Mouse (Mus musculus): ENCODE measurements around the gene Anks3.

Anks3 gene

GRCm38 (mm10) chr16:4963797-4964709 lies at the start of gene Anks3:
Gene Anks3 (minus strand): TSS chr16:4964205.
- peak; percentile 99 for DNase-seq

DNA sequence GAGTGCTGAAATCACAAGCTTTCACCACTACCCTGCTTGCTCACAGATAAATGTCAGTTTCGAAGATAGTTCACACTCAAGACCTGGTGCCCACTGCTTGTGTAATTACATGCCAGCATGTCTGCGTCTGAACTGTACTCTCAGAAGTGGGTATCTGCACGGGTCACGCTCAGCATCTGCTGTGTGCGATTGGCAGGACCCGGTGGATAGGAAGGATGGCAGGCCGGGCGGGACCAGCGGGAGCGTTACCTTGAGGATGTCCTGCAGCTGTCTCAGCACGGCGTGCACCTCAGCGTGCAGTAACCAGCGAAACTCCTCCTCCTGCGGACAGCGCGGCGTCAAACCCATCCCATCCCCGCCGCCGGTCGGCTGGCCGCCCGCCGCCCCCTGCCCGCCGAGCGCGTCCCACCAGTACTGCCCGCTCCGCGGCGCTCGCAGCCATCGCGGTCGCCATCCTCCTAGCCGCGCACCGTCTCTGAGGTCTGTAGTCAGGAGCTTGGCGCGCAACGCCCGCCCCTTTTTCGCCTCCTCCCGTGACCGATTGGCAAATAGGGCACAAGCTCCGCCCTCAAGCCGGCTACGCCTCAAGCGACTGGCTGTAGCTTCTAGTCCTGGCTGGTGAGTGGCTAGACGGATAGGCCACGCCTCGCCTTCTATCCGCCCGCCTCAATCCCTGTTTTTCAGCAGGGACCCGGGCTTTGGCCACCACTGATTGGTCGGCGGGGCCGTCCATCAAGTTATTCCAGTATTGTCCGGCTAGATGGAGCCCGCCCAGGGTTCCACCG lies 49.2 kb upstream of the Anks3 start, which contains the start of gene Rogdi:
TSS of gene Rogdi (minus strand) at position 500 of the 785 bp plus-strand sequence.
- peak; percentile 100 for DNase-seq

DNA sequence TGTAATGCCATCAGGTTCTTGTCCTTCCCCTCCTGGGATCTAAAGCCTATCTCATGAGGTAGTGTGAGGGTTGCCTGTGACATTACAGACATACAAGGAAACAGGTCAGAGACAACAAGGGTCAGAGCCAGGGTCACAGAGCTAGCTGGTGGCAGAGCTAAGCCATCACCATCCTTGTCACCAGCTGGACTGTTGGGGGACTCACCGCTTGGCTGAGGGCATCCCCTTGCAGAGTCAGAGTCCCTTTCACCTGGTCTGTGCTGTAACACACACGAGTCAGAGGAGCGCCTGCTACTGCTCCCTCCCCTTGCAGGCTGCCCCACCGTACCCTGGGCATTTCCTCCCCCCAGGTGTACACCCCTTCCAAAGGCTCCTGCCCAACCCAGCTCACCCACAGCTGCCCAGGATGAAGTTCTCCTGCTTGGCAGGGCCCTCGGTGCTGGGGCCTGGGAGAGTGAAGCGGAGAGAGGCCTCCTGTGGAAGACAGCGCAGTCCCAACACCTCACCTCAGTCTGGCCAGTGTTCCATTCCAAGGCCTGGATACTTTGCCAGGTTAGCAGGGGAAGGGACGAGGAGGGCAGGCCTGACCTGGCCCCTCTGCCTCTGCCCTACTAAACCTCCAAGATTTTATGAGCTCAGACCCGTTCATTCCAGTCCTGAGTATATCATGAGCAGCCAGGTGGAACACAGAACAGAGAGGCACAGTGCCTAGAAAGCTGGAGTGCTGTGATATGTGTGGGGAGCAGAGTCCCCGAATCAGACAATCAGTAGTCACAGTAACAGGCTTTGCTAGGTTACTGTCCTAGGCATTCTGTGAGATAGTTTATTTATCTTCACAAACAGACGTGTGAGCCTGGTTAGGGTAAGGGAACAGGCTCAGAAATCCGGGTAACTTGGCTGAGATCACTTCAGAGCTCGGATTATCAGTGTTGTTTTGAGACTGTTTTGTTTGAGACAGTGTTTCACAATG lies 48.3 kb upstream of the Anks3 start:
- DNase-seq: peak; percentile 77

DNA sequence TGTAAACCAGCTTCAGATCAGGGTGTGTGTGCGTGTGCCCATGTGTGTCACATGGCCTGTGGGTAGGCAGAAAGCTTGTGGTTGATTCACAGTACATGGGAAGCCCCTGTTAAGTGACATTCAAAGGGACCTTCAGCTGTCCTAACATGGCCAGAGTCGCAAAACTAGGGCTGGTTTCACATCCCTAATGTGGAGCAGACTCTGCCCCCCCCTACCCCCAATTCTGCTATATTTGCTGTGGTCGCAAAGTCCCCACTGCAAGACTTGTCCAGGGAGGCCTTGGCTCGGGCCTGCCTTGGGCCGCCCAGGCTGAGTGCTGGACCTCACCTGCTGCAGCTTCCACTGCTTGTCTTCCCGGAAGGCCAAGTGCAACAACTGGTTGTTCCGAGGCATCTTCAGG lies 47.3 kb upstream of the Anks3 start:
- no peak for DNase-seq

DNA sequence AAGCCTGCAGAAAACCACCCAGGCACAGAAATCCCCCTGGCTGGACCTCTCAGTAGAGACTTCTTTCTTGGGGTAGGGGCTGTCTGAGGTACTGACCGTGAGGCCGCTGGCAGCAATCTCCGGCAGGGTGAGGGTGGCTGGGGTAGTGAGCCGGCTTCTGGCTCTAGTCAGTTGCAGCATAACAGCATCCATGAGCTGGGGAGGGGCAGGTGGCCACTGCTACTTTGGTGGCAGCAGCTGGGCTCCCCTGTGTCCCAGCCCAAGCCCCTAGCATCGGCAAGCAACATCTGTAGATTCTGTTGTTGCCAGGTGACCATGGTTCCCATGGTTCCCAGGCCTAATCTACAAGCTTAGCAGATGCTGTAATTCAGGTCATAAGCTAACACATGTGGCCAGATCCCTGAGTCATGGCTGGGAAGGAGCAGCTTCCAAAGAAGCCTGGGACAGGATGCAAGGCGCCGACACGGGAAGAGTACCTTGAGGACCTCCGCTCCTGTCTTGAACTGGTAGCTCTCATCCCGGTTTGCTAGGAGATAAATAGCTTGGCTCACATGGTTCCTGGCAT lies 46.4 kb upstream of the Anks3 start:
- DNase-seq: no peak

GRCm38 (mm10) chr16:5008076-5008475 lies 44.1 kb upstream of the Anks3 start:
- DNase-seq: peak; percentile 85

DNA sequence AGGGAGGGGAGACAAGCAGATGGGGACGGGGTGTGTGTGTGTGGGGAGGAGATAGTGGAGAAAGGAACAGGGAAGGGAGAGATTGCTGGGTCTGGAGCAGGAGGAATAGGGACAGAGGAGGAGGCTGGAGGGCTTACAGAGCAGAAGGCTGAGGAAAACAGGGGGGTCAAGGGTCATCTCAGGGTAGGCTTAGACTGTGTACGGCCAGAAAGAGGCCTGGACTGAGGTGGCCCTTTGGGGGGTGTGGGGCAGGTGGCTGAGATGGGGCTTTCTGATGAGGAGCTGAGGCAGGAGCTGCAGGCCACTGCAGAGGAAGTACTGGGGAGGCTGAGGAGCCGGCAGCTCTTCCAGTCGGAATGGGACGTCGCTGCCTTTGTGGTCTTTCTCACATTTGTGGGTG lies 43.5 kb upstream of the Anks3 start:
- peak; percentile 50 for DNase-seq

DNA sequence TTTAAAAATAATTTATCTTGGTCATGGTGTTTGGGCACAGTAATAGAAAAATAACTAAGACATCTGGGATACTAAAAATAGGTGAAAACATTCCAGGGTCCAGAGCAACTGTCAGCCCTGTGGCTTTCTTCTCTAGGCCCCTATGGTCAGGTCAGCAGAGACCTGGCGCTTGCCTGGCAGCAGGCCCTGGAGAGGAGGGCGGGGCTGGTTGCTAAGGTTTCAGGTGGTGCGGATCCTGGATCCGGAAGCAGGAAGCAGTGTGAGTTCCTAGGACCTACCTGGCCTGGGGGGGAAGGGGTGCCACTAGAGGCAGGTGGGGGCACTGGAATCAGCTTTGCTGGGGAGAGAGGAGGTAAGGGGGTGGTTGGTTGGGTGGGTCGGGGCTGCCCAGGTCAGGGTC lies 43.1 kb upstream of the Anks3 start, which contains the start of gene Smim22:
TSS of gene Smim22 (plus strand) at position 222 of the 400 bp plus-strand sequence.
- DNase-seq: peak; percentile 91

- peak; percentile 89 for DNase-seq
Observed at GRCm38 (mm10) chr16:5000611-5001010, 36.6 kb upstream of the Anks3 start.

GRCm38 (mm10) chr16:4998984-4999383 lies 35.0 kb upstream of the Anks3 start:
- DNase-seq: no peak

GRCm38 (mm10) chr16:4997553-4997952 lies 33.5 kb upstream of the Anks3 start, which contains the start of gene Sept12:
Gene Sept12 (minus strand): TSS chr16:4997852.
- DNase-seq: peak; percentile 63

DNA sequence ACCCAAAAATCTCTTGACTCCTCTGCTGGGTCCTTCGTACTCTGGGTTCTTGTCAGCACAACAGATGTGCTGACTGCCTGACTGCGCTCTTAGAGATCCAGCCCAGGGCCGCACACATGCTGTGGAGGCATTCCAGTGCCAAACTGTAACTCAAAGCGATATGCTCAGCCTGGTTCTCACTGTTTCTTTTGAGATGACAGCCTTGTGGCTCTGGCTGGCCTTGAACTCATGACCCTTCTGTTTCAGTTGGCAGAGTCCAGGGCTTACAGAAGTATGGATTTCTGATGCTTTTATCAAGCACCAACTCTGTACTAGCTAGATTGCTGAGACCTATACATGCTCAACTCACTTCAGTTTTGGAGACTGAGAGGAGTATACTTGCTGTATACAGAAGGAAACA lies 29.3 kb upstream of the Anks3 start:
- no peak for DNase-seq

GRCm38 (mm10) chr16:4984717-4985116 lies 20.7 kb upstream of the Anks3 start:
- DNase-seq: no peak

DNA sequence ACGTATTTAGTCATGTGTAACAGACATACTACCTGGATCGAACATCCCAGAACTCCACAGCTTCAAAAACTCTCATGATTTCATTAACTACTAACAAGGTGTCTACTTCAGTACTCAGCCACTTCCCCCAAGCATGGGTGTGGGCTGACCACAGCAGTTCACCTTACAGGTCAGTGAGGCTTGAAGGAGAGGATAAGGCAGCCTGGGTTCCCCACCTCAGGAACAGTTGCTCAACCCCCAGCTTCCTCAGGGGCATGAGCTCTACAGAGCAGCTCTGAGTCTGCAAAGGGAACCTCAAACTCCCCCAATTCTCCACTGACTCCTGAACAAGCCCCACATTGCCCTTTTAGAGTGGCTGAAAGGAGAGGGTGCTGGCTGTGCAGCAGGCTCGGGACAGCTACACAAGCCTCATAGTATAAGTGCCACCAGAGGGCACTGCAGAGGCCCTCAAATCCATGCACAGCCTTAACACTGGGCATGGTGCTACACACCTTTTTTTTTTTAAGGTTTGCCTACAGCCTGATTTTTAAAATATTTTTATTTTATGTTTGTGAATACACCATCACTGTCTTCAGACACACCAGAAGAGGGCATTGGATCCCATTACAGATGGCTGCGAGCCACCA lies 15.9 kb upstream of the Anks3 start:
- DNase-seq: peak; percentile 60

GRCm38 (mm10) chr16:4978275-4979051 lies 14.5 kb upstream of the Anks3 start:
- DNase-seq: peak; percentile 48

DNA sequence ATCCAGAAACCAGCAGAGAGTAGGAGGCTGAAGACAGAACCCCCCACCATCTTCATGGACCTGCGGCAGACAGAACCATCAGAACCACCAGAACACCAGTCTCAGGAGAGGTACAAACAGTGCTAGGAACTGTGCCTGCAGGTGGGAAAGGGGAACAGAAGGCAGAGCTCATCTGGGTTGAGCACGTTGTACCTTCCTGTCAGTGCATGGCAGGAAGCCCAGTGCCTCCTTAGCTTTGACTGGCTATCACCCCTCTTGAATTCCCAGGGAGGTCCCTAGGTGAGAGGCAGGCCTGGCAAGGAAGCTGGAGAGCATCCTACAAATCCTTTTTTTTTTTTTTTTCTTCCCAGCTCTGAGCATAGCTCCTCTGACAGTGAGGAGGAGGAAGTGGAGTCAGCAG lies 12.2 kb upstream of the Anks3 start:
- no peak for DNase-seq

DNA sequence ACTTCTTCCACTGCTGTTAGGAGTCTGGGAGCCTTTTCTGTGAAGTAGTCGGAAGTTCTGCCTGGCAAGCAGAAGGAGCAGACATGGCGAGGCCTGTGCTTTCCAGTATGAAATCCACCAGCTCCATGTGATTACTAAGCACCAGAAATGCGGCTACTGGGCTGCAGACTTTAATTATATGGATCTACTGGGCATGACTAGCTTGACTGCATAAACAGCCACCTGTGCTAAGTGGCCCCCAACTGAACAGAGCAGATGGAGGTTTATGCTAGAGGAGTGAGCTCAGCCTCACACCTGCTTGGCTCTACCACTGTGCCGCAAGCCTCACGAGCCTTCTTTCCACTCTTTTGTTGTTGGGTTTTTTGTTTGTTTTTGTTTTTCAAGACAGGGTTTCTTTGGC lies 10.5 kb upstream of the Anks3 start:
- DNase-seq: no peak

- no peak for DNase-seq
Observed at GRCm38 (mm10) chr16:4971626-4972025, 7.6 kb upstream of the Anks3 start.

GRCm38 (mm10) chr16:4969055-4969843 lies 5.2 kb upstream of the Anks3 start:
- no peak for DNase-seq

DNA sequence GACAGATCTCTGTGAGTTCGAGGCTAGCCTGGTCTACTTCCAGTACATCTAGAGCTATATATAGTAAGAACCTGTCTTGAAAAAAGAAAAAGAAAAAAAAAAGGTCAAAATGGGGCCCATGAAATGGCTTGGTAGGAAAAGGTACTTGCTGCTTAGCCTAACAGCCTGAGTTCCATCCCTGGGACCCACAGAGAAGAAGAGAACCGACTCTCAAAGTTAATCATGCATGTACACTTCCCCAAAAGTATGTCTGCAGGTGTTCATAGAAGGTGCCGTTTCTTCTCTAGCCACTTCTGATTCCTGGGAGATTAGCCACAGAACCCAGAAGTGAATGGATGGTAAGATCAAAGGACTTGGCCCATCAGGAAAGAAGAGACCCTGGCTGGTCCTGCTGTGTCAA lies 4.4 kb upstream of the Anks3 start:
- DNase-seq: no peak

Measured in kidney, adult 9 months (tissue).